Mouse (Mus musculus): ENCODE results near the gene Mmp10.

Mmp10 gene

GRCm38 (mm10) chr9:7502051-7502450 is at the start of gene Mmp10:
Mmp10 (plus strand) TSS chr9:7502352.
- DNase-seq (ENCODE audit: low spot score): no peak

GRCm38 (mm10) chr9:7453302-7453701 is 48.9 kb upstream of the Mmp10 start:
- DNase-seq (ENCODE audit: low spot score): no peak

GRCm38 (mm10) chr9:7470262-7470661 is 31.9 kb upstream of the Mmp10 start:
- DNase-seq (ENCODE audit: low spot score): no peak

- DNase-seq (ENCODE audit: low spot score): no peak
Measured at GRCm38 (mm10) chr9:7483684-7484394, 18.3 kb upstream of the Mmp10 start.

GRCm38 (mm10) chr9:7501138-7501537 is 1.0 kb upstream of the Mmp10 start:
- no peak for DNase-seq (ENCODE audit: low spot score)

GRCm38 (mm10) chr9:7507321-7507876 is 5.2 kb downstream of the Mmp10 start:
- DNase-seq (ENCODE audit: low spot score): no peak

GRCm38 (mm10) chr9:7509619-7510233 is 7.6 kb downstream of the Mmp10 start:
- DNase-seq (ENCODE audit: low spot score): no peak

- DNase-seq (ENCODE audit: low spot score): no peak
Measured at GRCm38 (mm10) chr9:7517944-7518571, 15.9 kb downstream of the Mmp10 start.

GRCm38 (mm10) chr9:7526255-7526940 is 24.2 kb downstream of the Mmp10 start:
- DNase-seq (ENCODE audit: low spot score): no peak

- no peak for DNase-seq (ENCODE audit: low spot score)
Measured at GRCm38 (mm10) chr9:7542763-7543162, 40.6 kb downstream of the Mmp10 start.

- no peak for DNase-seq (ENCODE audit: low spot score)
Measured at GRCm38 (mm10) chr9:7544923-7545457, 42.8 kb downstream of the Mmp10 start.

GRCm38 (mm10) chr9:7545471-7545870 is 43.3 kb downstream of the Mmp10 start:
- DNase-seq (ENCODE audit: low spot score): no peak

- no peak for DNase-seq (ENCODE audit: low spot score)
Measured at GRCm38 (mm10) chr9:7545920-7546319, 43.8 kb downstream of the Mmp10 start.

GRCm38 (mm10) chr9:7551943-7552342 is 49.8 kb downstream of the Mmp10 start:
- no peak for DNase-seq (ENCODE audit: low spot score)

- DNase-seq (ENCODE audit: low spot score): no peak
Measured at GRCm38 (mm10) chr9:7553536-7553935, 51.4 kb downstream of the Mmp10 start.

- no peak for DNase-seq (ENCODE audit: low spot score)
Measured at GRCm38 (mm10) chr9:7554382-7554781, 52.2 kb downstream of the Mmp10 start.

GRCm38 (mm10) chr9:7558221-7559017 is 56.3 kb downstream of the Mmp10 start, which contains the start of gene Mmp8:
Mmp8 (plus strand) TSS chr9:7558456.
- no peak for DNase-seq (ENCODE audit: low spot score)

Measured in left cerebral cortex, adult 11 months (tissue).